Mouse (Mus musculus) limb, embryonic 10.5 days (tissue): ENCODE measurements at regions not wholly inside any gene's neighbourhood (a gene's known extent, or its start where the extent isn't known, plus 50 kb on each side); places are given as distances from the start of the nearest gene placed in this dataset.
A peak's percentile ranks its signal among the peaks of the same experiment; 100 is the strongest.

Source experiments
- DNase-seq: peaks from one replicate; pipeline ENCODE4 v3.0.0-alpha.2; 2017; ENCODE audit warnings: low spot score
- H3K27ac ChIP-seq: fragments of 300-500 bp; sonication (generic); 2 replicates; pipeline ENCODE4 v1.5.1; 2016; ENCODE audit warnings: mild to moderate bottlenecking
- H3K27me3 ChIP-seq: fragments of 300-500 bp; sonication (generic); 2 replicates; pipeline ENCODE4 v1.6.1; 2016; ENCODE audit warnings: low read depth, mild to moderate bottlenecking; ENCODE audit not compliant: poor library complexity, severe bottlenecking
- H3K36me3 ChIP-seq: fragments of 300-500 bp; sonication (generic); 2 replicates; pipeline ENCODE4 v1.6.1; 2016; ENCODE audit warnings: mild to moderate bottlenecking, moderate library complexity
- H3K4me1 ChIP-seq: fragments of 300-500 bp; sonication (generic); 2 replicates; pipeline ENCODE4 v1.6.1; 2016
- H3K4me3 ChIP-seq: fragments of 300-500 bp; sonication (generic); 2 replicates; pipeline ENCODE4 v1.5.1; 2016; ENCODE audit warnings: mild to moderate bottlenecking, moderate library complexity
- H3K9me3 ChIP-seq: fragments of 300-500 bp; sonication (generic); replicated peaks from 2 replicates; pipeline ENCODE4 v1.6.1; 2016; ENCODE audit warnings: mild to moderate bottlenecking
- WGBS: fragments of 180-500 bp; shearing (Covaris S2); methylation state at CpG from one replicate; pipeline ENCODE4 v1.1.7; 2016; 5-methylcytosine and 5-hydroxymethylcytosine counted together

DNA sequence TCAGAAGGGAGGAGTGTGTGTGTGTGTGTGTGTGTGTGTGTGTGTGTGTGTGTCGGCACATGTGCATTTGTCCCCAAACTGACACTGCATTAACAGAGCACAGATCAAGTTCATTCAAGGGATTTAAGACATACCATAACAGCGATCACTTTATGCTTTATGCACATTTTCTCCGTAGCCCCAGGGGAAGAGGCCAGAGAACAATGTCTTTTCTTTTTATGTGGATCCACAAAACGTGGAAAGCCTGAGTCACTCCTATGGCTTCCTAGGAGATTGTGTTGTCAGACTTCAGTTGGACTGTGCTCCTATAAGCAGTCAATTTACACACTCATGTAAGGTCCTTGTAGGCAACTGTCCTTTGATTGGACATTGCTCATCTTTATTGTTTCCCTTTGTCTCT is 289.4 kb upstream of the Slc35b3 start:
- Histone ChIP-seq H3K36me3 (no peaks in the 10 kb centered on the region), H3K4me3 (no peak overlapping the region), H3K27ac (no peak overlapping the region), H3K27me3 (no peaks in the 10 kb centered on the region), H3K9me3 (no peaks in the 10 kb centered on the region), H3K4me1 (no peaks in the 10 kb centered on the region)
- 82% methylated on average over 4 of the region's 4 CpGs for WGBS
- no peak for DNase-seq

DNA sequence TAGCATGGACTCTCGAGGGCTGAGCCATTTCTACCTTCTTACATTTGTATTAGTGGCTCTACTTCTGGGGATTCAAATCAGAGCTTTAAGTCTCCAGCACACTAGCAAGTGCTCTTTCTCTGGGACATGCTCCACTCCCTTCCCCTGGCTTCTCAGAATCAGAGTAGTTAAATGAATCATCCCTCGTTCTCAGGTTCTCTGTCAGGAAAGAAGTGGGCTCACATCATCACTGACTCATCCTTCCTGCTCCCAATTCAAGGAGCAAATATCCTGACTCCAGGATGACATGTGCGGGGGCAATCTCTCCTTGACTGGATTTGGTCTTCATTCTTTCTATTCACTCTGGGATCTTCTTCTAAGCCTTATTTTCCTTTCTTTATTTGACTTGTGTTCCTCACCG is 266.2 kb upstream of the Slc35b3 start:
- no peaks in the 10 kb centered on the region for H3K36me3 ChIP-seq
- DNase-seq: no peak
- H3K27me3 ChIP-seq: no peaks in the 10 kb centered on the region
- no peaks in the 10 kb centered on the region for H3K4me1 ChIP-seq
- no peak overlapping the region for H3K4me3 ChIP-seq
- H3K9me3 ChIP-seq: no peaks in the 10 kb centered on the region
- 89% methylated on average over 4 of the region's 4 CpGs for WGBS
- no peak overlapping the region for H3K27ac ChIP-seq

DNA sequence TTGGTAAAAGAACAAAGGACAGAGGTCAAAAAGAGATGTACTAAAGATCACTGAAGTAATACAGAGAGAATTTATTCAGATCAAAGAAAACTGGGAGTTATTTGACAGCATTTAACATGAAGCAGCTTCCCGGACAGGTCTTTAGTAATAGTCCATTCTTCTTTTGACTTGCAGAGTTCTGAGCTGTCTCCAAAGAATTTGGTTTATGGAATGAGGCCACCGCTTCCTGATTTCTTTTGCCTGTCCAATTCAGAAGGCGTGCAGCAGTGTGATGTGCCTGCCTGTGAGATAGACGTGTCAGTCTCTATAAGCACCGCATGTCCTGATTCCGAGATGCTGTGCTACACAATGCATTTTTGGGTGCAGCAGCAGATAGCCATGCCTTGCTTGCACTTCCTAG is 265.0 kb upstream of the Slc35b3 start:
- Histone ChIP-seq H3K9me3 (no peaks in the 10 kb centered on the region), H3K27ac (no peak overlapping the region)

DNA sequence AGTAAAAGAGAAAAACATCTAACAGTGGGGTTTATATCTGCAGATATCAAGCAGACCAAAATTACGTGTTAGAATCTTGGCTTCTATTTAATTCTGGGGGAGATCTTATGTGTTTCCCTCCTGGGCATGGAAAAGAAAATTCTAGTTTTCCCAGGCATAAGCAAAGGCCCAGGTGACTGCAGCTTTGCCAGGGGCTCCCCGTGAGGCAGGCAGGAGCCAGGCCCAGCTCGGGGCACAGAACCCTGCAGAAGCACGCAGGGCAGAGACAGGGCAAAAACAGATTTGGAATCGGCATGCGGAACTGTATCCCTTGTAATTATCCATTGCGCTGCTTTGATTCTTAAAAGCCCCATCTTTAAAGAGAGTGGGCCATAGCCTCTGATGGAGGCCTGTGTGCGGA is 250.4 kb upstream of the Slc35b3 start:
- H3K36me3 ChIP-seq: no peaks in the 10 kb centered on the region
- no peak for DNase-seq
- H3K27me3 ChIP-seq: no peaks in the 10 kb centered on the region
- H3K4me1 ChIP-seq: no peaks in the 10 kb centered on the region
- no peaks in the 10 kb centered on the region for H3K9me3 ChIP-seq
- WGBS: 87% methylated on average over 8 of the region's 8 CpGs
- no peak overlapping the region for H3K4me3 ChIP-seq
- H3K27ac ChIP-seq: no peak overlapping the region

More for the DNA sequence above, 265.0 kb upstream of the Slc35b3 start:
- DNase-seq: no peak
- Histone ChIP-seq H3K4me1 (peaks cover 10% of the 10 kb centered on the region), H3K36me3 (no peaks in the 10 kb centered on the region), H3K4me3 (no peak overlapping the region), H3K27me3 (no peaks in the 10 kb centered on the region)
- 86% methylated on average over 6 of the region's 6 CpGs for WGBS

DNA sequence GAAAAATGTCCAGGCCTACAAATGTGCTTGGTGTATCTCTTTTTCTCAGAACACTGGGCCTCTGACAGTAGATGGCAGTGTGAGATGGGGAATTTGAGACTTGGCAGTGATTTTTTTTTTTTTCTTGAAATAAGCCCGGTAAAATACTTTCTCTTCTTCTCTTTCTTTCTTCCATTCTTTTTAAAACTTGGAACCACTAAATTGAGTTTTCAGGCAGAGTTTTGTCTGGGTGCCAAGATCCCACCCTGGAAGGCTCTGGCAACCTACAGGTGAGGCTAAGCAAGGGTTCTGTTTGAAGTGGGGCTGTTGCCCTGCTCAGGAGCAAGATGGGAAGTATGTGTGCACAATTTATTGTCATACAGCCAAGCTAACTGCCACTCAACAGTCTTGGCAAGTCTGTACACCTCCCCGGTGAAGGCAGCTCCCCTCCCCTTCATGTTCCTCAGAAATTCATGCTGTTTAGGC is 223.1 kb upstream of the Slc35b3 start:
- Histone ChIP-seq H3K36me3 (no peaks in the 10 kb centered on the region), H3K27me3 (no peaks in the 10 kb centered on the region), H3K4me1 (0 out of 2 replicates have a peak, but pooled peaks cover 3% of the 10 kb centered on the region), H3K4me3 (no peak overlapping the region), H3K9me3 (no peaks in the 10 kb centered on the region), H3K27ac (no peak overlapping the region)
- DNase-seq: no peak
- WGBS: 49% methylated on average over 2 of the region's 2 CpGs

DNA sequence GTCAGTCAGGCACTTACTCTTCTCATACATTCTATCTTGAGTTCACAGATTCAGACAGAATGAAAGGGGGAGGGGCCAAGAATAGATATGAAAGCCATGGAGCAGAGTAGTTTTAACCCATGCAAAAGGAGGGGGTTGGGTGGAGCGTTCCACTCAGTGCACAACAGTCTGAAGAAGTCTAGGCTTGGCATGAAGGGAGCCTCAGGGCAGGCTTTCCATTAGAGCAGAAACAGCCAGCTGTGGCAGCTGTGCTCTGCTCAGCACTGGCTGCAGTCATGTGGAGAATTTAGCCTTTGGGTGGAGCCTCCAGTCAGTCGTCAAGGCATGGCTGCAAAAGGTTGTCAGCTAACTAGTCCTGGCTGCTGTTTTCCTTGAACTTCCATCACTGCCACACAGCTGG is 201.3 kb upstream of the Slc35b3 start:
- no peak overlapping the region for H3K27ac ChIP-seq
- no peaks in the 10 kb centered on the region for H3K9me3 ChIP-seq
- H3K36me3 ChIP-seq: no peaks in the 10 kb centered on the region
- 54% methylated on average over 2 of the region's 2 CpGs for WGBS
- DNase-seq: no peak
- H3K27me3 ChIP-seq: no peaks in the 10 kb centered on the region
- peaks cover 6% of the 10 kb centered on the region for H3K4me1 ChIP-seq
- no peak overlapping the region for H3K4me3 ChIP-seq

DNA sequence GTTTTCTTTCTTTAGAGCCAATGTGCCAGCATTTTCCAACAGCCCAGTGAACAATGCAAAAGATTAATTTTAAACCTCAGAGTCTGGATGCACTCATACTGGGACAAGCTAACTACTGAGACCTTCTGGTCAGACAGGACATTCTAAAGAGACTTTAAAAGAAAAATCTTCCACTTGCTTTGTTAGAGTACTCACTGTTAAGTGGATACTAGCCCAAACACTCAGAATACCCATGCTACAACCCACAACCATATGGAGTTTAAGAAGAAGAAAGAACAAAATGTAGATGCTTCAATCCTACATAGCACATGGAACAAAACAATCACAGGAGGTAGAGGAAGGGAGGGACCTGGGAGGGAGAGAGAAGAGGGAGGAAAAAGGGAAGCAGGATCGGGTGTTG is 167.3 kb upstream of the Slc35b3 start:
- no peak for DNase-seq
- WGBS: 94% methylated on average over 1 of the region's 1 CpGs
- H3K4me3 ChIP-seq: no peak overlapping the region
- H3K4me1 ChIP-seq: no peaks in the 10 kb centered on the region
- H3K36me3 ChIP-seq: no peaks in the 10 kb centered on the region
- H3K27ac ChIP-seq: no peak overlapping the region
- no peaks in the 10 kb centered on the region for H3K27me3 ChIP-seq
- H3K9me3 ChIP-seq: no peaks in the 10 kb centered on the region

DNA sequence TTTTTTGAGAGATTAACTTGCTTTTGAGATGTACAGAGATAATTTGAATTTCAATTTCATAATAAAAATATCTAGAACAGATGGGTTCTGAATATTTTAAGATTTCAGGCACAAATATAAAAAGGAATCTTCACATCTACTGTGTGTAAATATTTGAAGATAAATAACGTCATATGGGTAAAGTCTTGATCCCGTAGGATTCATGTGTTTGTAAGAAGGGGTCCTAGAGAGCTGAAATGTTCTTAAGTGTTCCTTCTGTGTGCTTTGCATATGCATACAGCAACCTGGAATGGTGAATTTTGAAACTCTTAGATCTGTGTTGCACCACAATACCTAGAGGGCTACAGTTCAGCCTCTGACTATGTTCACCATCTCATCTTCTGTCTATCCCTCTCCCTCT is 131.4 kb upstream of the Slc35b3 start:
- no peak for DNase-seq
- no peaks in the 10 kb centered on the region for H3K27me3 ChIP-seq
- H3K9me3 ChIP-seq: no peaks in the 10 kb centered on the region
- H3K36me3 ChIP-seq: no peaks in the 10 kb centered on the region
- H3K4me3 ChIP-seq: no peak overlapping the region
- 92% methylated on average over 2 of the region's 2 CpGs for WGBS
- no peaks in the 10 kb centered on the region for H3K4me1 ChIP-seq
- H3K27ac ChIP-seq: no peak overlapping the region

DNA sequence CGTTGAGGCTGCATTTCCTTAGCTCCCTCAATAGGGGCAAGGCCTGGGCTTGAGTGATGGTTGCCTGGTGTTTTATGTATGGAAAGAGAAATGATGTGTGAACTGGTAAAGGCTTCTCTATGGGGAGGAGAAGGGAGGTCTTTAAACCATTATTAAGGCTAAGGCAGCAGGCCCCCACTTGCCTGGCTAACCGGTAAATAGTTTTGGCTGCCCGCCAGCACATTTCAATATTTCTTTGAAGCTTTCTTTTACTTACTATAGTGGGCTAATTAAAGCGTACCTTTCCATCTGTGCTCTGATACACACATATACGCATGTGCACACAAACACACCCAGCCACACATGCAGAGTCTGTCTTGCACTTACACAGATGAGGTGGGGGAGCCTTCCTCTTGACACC is 123.9 kb upstream of the Slc35b3 start:
- DNase-seq: no peak
- Histone ChIP-seq H3K4me3 (no peak overlapping the region), H3K36me3 (no peaks in the 10 kb centered on the region), H3K4me1 (peaks cover 5% of the 10 kb centered on the region; the same call in 1 of the 2 replicates), H3K27me3 (no peaks in the 10 kb centered on the region), H3K9me3 (no peaks in the 10 kb centered on the region), H3K27ac (no peak overlapping the region)
- WGBS: 72% methylated on average over 5 of the region's 5 CpGs

DNA sequence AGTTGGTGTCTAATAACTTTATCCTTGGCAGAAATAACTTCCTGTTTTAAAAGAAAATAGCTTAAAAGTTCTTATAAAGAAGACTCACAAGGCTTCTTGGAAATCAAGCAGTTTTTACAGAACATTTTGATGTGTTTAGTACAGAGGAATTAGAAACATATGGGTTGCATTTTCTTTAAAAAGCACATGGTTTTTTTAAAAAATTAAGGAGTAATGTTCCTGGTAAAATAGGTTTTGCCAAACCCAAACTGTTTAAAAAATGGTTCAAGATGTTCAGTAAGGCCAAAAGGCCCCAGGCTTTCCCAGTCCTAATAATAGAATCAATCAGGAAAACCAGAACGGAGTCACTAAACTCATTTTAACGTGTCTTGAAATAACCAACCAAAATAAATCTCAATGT is 113.5 kb upstream of the Slc35b3 start:
- Histone ChIP-seq H3K4me3 (no peak overlapping the region), H3K9me3 (no peaks in the 10 kb centered on the region), H3K36me3 (no peaks in the 10 kb centered on the region), H3K4me1 (peaks cover 7% of the 10 kb centered on the region), H3K27me3 (no peaks in the 10 kb centered on the region), H3K27ac (no peak overlapping the region)
- DNase-seq: no peak
- WGBS: 34% methylated on average over 2 of the region's 2 CpGs

DNA sequence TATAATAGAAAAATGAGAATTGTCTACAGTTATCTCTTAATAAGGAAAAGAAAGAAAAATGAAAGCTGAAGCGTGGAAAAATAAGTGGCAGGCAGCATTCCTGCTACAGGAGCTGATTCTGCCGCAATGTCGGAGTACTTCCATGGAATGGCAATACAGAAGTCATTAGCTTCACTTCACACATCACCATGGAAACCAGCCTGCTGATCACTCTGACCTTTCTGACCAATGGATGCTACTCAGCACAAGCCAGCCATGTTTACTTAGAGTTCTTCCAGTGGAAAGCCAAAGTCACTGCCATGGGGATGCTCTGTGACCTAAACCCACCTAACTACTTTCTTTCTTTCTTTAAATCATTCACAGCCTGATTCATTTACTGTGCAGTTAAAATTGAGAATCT is 71.6 kb upstream of the Slc35b3 start:
- Histone ChIP-seq H3K9me3 (no peaks in the 10 kb centered on the region), H3K4me3 (no peak overlapping the region), H3K27me3 (no peaks in the 10 kb centered on the region), H3K4me1 (0 out of 2 replicates have a peak, but pooled peaks cover 4% of the 10 kb centered on the region), H3K36me3 (no peaks in the 10 kb centered on the region), H3K27ac (no peak overlapping the region)
- WGBS: 81% methylated on average over 3 of the region's 3 CpGs
- DNase-seq: no peak

DNA sequence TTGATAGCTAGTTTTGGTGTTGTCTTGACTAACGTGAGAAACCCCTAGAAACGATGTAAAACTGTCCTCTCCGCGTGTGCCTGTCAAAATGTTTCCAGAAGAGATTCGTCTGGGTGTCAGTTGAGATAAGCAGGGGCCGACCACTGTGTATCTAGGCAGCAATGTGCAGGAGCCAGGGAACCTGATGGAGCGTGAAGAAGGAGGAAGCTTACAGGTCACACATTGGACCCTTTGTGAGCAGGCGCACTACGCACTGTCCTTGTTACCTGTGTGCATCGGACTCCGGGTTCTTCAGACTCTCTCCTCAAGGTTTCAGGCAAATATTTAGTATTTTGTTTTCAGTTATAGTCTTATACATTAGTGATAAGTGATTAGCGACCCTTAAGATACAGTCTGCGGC is 59.5 kb upstream of the Slc35b3 start:
- H3K27ac ChIP-seq: no peak overlapping the region
- H3K4me1 ChIP-seq: no peaks in the 10 kb centered on the region
- H3K27me3 ChIP-seq: no peaks in the 10 kb centered on the region
- WGBS: 88% methylated on average over 13 of the region's 13 CpGs
- H3K9me3 ChIP-seq: no peaks in the 10 kb centered on the region
- DNase-seq: no peak
- H3K36me3 ChIP-seq: no peaks in the 10 kb centered on the region
- H3K4me3 ChIP-seq: no peak overlapping the region

DNA sequence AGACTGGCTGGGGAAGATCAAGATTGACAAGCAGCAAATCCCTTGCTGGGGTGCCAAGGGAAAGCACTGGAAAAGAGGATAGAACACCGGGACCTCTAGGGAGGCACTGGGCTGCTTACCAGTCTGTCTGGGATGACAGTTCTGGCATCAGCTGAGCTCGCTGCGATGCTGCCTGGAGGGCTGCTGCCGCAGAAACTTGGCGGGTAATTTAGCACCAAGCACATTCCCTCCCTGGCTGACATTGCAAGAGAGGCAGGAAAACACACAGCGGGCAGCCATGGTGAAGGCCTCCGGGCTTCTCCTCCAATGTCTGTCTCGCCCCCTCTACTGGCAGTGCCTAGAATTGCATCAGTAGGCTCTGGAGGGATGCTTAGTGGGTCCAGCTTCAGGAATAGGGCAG is 51.0 kb upstream of the Slc35b3 start:
- H3K27me3 ChIP-seq: no peaks in the 10 kb centered on the region
- H3K27ac ChIP-seq: peak overlapping the region; percentile 70
- peak overlapping the region; percentile 36 for H3K4me3 ChIP-seq
- no peaks in the 10 kb centered on the region for H3K9me3 ChIP-seq
- 4% methylated on average over 8 of the region's 8 CpGs for WGBS
- H3K36me3 ChIP-seq: no peaks in the 10 kb centered on the region
- H3K4me1 ChIP-seq: peaks cover 6% of the 10 kb centered on the region
- peak; percentile 85 for DNase-seq
